ENCODE assay signal across 8 mouse cellular contexts in the genomic region with DNA sequence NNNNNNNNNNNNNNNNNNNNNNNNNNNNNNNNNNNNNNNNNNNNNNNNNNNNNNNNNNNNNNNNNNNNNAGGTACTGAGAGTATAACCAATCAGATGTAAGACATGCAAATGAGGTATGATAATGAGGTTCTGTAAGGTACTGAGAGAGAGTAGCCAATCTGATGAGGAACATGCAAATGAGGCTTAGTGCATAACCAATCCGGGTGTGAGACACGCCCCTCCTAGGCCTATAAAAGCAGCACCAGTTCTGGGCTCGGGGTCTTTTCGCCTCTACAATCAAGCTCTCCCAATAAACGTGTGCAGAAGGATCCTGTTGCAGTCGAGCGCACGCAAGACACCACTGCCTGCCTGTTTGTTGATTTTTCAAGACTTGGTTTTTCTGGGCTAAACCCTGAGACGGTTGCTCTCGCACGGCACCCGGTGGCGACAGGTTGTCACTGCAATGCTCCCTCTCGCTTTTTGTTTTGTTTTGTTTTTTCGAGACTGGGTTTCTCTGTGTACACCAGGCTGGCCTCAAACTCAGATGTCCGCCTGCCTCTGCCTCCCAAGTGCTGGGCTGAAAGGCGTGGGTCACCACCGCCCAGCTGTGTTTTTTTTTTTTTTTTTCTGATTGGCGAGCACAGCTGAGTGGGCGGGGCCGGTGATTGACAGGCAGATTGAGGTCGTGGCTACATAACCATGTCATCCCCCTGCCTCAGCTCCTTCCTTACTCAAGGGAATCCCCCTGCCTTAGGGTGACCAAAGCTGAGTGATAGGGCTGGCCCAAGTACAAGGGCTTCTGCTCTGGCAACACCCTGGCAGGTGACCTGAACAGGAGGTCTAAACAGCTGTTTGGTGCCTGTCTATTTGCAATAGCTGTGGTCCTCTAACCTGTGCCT.
DNase-seq lines count a peak whose midpoint lies in the region; TF ChIP-seq lines count a peak whose summit lies in the region.
"Not testable (repeated sequence)": the region's sequence is repeated elsewhere in the genome, so short reads cannot be mapped to it uniquely, and the experiment has no call there.

No protein-coding gene starts in this region.

- DNase-seq in 3T3-L1 (ENCODE audit: low read depth, low spot score) = peak; percentile 32
- DNase-seq in ES-CJ7 (ENCODE audit: low read depth, low spot score) = peak; percentile 62
- peak; percentile 32 to 38 for DNase-seq in cerebellum, postnatal 25 days
- peak; percentile 11 for DNase-seq in hindbrain, embryonic 10.5 days (ENCODE audit: low spot score)
- not testable (repeated sequence) for DNase-seq in liver, adult 2 months (ENCODE audit: extremely low read depth, low read depth, low spot score)
- peak; percentile 65 for DNase-seq in naive thymus-derived CD4-positive, alpha-beta T cell, adult 2 months (ENCODE audit: low read depth)
- DNase-seq in thymus, adult 18-20 months = peak; percentile 19 to 23

- H3K4me3 ChIP-seq in bone marrow macrophage, adult 2 months (ENCODE audit: insufficient read depth, low read length) = peak overlapping the region; percentile 38; the same call in 1 of the 2 replicates
- H3K4me3 ChIP-seq in hindbrain, embryonic 10.5 days; liver, adult 2 months (ENCODE audit: insufficient read depth, low read depth, low read length): not testable (repeated sequence)

- H3K9ac ChIP-seq in liver, adult 2 months (ENCODE audit: low read depth, low read length) = not testable (repeated sequence)

- H3K36me3 ChIP-seq in hindbrain, embryonic 10.5 days; liver, adult 2 months (ENCODE audit: control insufficient read depth, insufficient read depth, low read length): not testable (repeated sequence)

- not testable (repeated sequence) for H3K79me2 ChIP-seq in liver, adult 2 months (ENCODE audit: control insufficient read depth, insufficient read depth, low read length)

- H3K9me3 ChIP-seq in hindbrain, embryonic 10.5 days = peaks cover 27% of the 10 kb centered on the region

- not testable (repeated sequence) for TF ChIP-seq CTCF in bone marrow macrophage, adult 2 months (IDR thresholded peaks at IDR 0.05; ENCODE audit: low read depth, low read length)
- TF ChIP-seq CTCF in liver, adult 2 months (IDR thresholded peaks at IDR 0.05; ENCODE audit: low read depth, low read length) = peak; percentile 43; the same call in 1 of the 2 replicates

- H3K27ac ChIP-seq in bone marrow macrophage, adult 2 months (ENCODE audit: insufficient read depth, low read depth, low read length); hindbrain, embryonic 10.5 days; liver, adult 2 months (replicated peaks; ENCODE audit: insufficient read depth, low read depth, low read length): not testable (repeated sequence)

- not testable (repeated sequence) for TF ChIP-seq POLR2A in bone marrow macrophage, adult 2 months (IDR thresholded peaks at IDR 0.05; ENCODE audit: borderline replicate concordance, low read depth, low read length); liver, adult 2 months (IDR thresholded peaks at IDR 0.05; ENCODE audit: extremely low read depth, insufficient read depth, low read length)

- not testable (repeated sequence) for H3K4me1 ChIP-seq in bone marrow macrophage, adult 2 months (ENCODE audit: control insufficient read depth, insufficient read depth, low read length); hindbrain, embryonic 10.5 days (replicated peaks); liver, adult 2 months (ENCODE audit: control insufficient read depth, insufficient read depth, low read length)

- not testable (repeated sequence) for H3K27me3 ChIP-seq in hindbrain, embryonic 10.5 days (ENCODE audit: insufficient read depth, poor library complexity, severe bottlenecking); liver, adult 2 months (ENCODE audit: control insufficient read depth, insufficient read depth, low read length)

- 84% methylated on average over 22 of the region's 22 CpGs for WGBS in hindbrain, embryonic 10.5 days
- WGBS in liver, adult 2 months = 85% methylated on average over 22 of the region's 22 CpGs
